8 mouse cellular contexts compared by ENCODE assay signal in genomic region chr16:20169471-20170106, GRCm38 (mm10). TPM values are rescaled to one million over a fixed set of nuclear protein-coding genes. Genes with fewer than 3 reads are reported as not detected.
DNase-seq lines count a peak whose midpoint lies in the region; ATAC-seq and TF ChIP-seq lines count a peak whose summit lies in the region.

No protein-coding gene starts in this region.

- no peak overlapping the region for H3K4me2 ChIP-seq in hindbrain, postnatal 0 days (ENCODE audit: low read depth, low read length)
- H3K4me2 ChIP-seq in hindbrain, embryonic 13.5 days: no peak overlapping the region
- no peak overlapping the region for H3K4me2 ChIP-seq in midbrain, embryonic 15.5 days

- peak; percentile 53 for DNase-seq in hindbrain, postnatal 0 days (ENCODE audit: low spot score)
- peak; percentile 69 for DNase-seq in c-Kit-positive CD71-positive TER-119-negative erythroid progenitor cells, embryonic 14.5 days (ENCODE audit: low read depth)
- peak; percentile 23 for DNase-seq in heart, postnatal 4 days
- no peak for DNase-seq in urinary bladder, adult 18-20 months (ENCODE audit: low spot score in 2 of 2)
- DNase-seq in left cerebral cortex, adult 8-10 months (ENCODE audit: low spot score in 2 of 2): no peak
- DNase-seq in frontal cortex, adult 2 months (ENCODE audit: extremely low spot score in 1 of 2, low spot score in 1 of 2): no peak

- ATAC-seq in hindbrain, postnatal 0 days: peak; percentile 90
- ATAC-seq in hindbrain, embryonic 13.5 days (ENCODE audit: low FRiP score): no peak
- 0 out of 2 replicates have a peak, but pooled peaks have one; percentile 24 for ATAC-seq in midbrain, embryonic 15.5 days (replicated peaks)

- peaks cover 42% of the 10 kb centered on the region for H3K36me3 ChIP-seq in hindbrain, postnatal 0 days (ENCODE audit: insufficient read depth, low read length)
- peaks cover 84% of the 10 kb centered on the region for H3K36me3 ChIP-seq in hindbrain, embryonic 13.5 days
- H3K36me3 ChIP-seq in midbrain, embryonic 15.5 days (replicated peaks): peaks cover 54% of the 10 kb centered on the region

- H3K4me3 ChIP-seq in hindbrain, postnatal 0 days (ENCODE audit: low read length): no peak overlapping the region
- H3K4me3 ChIP-seq in hindbrain, embryonic 13.5 days: no peak overlapping the region
- no peak overlapping the region for H3K4me3 ChIP-seq in midbrain, embryonic 15.5 days

- TF ChIP-seq CTCF in hindbrain, postnatal 0 days (IDR thresholded peaks at IDR 0.05; ENCODE audit: low read depth): 0 out of 2 replicates have a peak, but pooled peaks have one; percentile 19

- WGBS in hindbrain, postnatal 0 days: 60% methylated on average over 3 of the region's 3 CpGs
- WGBS in hindbrain, embryonic 13.5 days: 72% methylated on average over 3 of the region's 3 CpGs
- WGBS in midbrain, embryonic 15.5 days: 69% methylated on average over 3 of the region's 3 CpGs

- no peaks in the 10 kb centered on the region for H3K27me3 ChIP-seq in hindbrain, postnatal 0 days (ENCODE audit: insufficient read depth, low read length)
- no peaks in the 10 kb centered on the region for H3K27me3 ChIP-seq in hindbrain, embryonic 13.5 days
- H3K27me3 ChIP-seq in midbrain, embryonic 15.5 days (replicated peaks): no peaks in the 10 kb centered on the region

- H3K9me3 ChIP-seq in hindbrain, postnatal 0 days (ENCODE audit: low read length): no peaks in the 10 kb centered on the region
- no peaks in the 10 kb centered on the region for H3K9me3 ChIP-seq in hindbrain, embryonic 13.5 days
- no peaks in the 10 kb centered on the region for H3K9me3 ChIP-seq in midbrain, embryonic 15.5 days

- no peak overlapping the region for H3K9ac ChIP-seq in hindbrain, postnatal 0 days (replicated peaks; ENCODE audit: low read length)
- H3K9ac ChIP-seq in hindbrain, embryonic 13.5 days: no peak overlapping the region
- H3K9ac ChIP-seq in midbrain, embryonic 15.5 days: no peak overlapping the region

- H3K27ac ChIP-seq in hindbrain, postnatal 0 days: peak overlapping the region; percentile 68
- H3K27ac ChIP-seq in hindbrain, embryonic 13.5 days: no peak overlapping the region
- H3K27ac ChIP-seq in midbrain, embryonic 15.5 days: 0 out of 2 replicates have a peak overlapping the region, but pooled peaks have one; percentile 1

- H3K4me1 ChIP-seq in hindbrain, postnatal 0 days (ENCODE audit: insufficient read depth, low read length): no peaks in the 10 kb centered on the region
- no peaks in the 10 kb centered on the region for H3K4me1 ChIP-seq in hindbrain, embryonic 13.5 days (replicated peaks)
- no peaks in the 10 kb centered on the region for H3K4me1 ChIP-seq in midbrain, embryonic 15.5 days

RNA-seq across cellular contexts. Expression of gene Yeats2, which starts 28.7 kb away (rescaled TPM):
- 43.6 and 48.6 TPM in 2 replicates for total RNA-seq in hindbrain, postnatal 0 days (2014; rRNA removed)
- polyA plus RNA-seq in hindbrain, postnatal 0 days (2015; fragmentation: Nextera tagmentation; extraction: Ambion mirVana): 11.1 and 11.4 TPM in 2 replicates
- polyA plus RNA-seq in hindbrain, embryonic 13.5 days (2015; fragmentation: Nextera tagmentation; extraction: Ambion mirVana): 24.7 and 26.1 TPM in 2 replicates
- total RNA-seq in heart, postnatal 4 days (2021): 10 to 100 TPM; 36.0 to 36.2 TPM
- 24.0 and 26.3 TPM in 2 replicates for polyA plus RNA-seq in midbrain, embryonic 15.5 days (2015; fragmentation: Nextera tagmentation; extraction: Ambion mirVana)
- total RNA-seq in left cerebral cortex, adult 8-10 months (2022): 10 to 100 TPM; 30.1 to 39.2 (median 33.4) TPM
- 36.4 and 38.4 TPM in 2 replicates for polyA plus RNA-seq in frontal cortex, adult 2 months (2012; rRNA removed)

Comparison
In these comparisons a context has a peak if more than half of its experiments do, and no peak if none do; other contexts are left out.
1. DNase-seq: peak in hindbrain, postnatal 0 days (single experiment), c-Kit-positive CD71-positive TER-119-negative erythroid progenitor cells, embryonic 14.5 days (single experiment) and heart, postnatal 4 days (single experiment); none in urinary bladder, adult 18-20 months (0 of 2), left cerebral cortex, adult 8-10 months (0 of 2) and frontal cortex, adult 2 months (0 of 2).